Mouse (Mus musculus): Measurements from ENCODE around the gene Camk2d.

- no peak for TF ChIP-seq CTCF (IDR thresholded peaks at IDR 0.05; ENCODE audit: low read depth)
- TF ChIP-seq EP300 (optimal IDR thresholded peaks at IDR 0.05) = no peak
These were observed 168.6 kb downstream of the Camk2d start for GRCm38 (mm10) chr3:126764745-126765144.

Data from stomach, postnatal 0 days (tissue).